Comparison of ENCODE assay signal across 17 mouse cellular contexts in the genomic region with DNA sequence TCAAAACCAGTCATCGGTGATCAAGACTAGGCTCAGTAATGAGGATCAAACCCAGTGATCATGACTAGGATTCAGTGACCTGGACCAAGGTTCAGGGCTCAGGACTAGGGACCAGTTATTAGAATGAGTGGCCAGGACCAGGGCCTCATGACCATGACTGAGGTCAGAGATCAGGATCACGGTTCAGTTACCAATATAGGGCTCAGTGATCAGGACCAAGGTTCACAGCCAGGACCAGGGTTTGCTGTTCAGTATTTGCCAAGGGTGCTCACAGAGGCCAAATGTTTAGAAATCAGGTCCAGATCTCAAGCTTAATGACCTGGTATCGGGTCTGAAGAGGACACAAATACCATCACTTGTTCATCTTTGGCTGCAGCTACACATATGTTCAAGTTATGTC.
"Had no signal": no experiment of that assay in that cellular context is flagged by ENCODE, and none has a peak within 500 bp of the region (broad histone marks: within the 10 kb centered on the region; RNA-seq: fewer than 3 reads in every experiment).

No protein-coding gene starts in this region.

- DNase-seq: liver, postnatal 0 days; lung, adult 2 months; lung, postnatal 14 days; lung, postnatal 36 days; right cerebral cortex, postnatal 14 days; spleen, adult 18-20 months; thymus, adult 2 months; thymus, postnatal 25 days; thymus, postnatal 4 days had no signal

- H3K4me2 ChIP-seq: lung, embryonic 15.5 days; midbrain, embryonic 11.5 days; midbrain, embryonic 13.5 days; midbrain, embryonic 15.5 days; neural tube, embryonic 12.5 days had no signal

- H3K27ac ChIP-seq: lung, embryonic 15.5 days; macrophage; midbrain, embryonic 13.5 days; midbrain, embryonic 15.5 days; neural tube, embryonic 12.5 days had no signal

- H3K4me3 ChIP-seq: lung, embryonic 15.5 days; megakaryocyte, embryonic 14.5 days; midbrain, embryonic 13.5 days; midbrain, embryonic 15.5 days; neural tube, embryonic 12.5 days had no signal

- H3K4me1 ChIP-seq: lung, embryonic 15.5 days; megakaryocyte, embryonic 14.5 days; midbrain, embryonic 13.5 days; midbrain, embryonic 15.5 days; neural tube, embryonic 12.5 days had no signal

- H3K9ac ChIP-seq: liver, postnatal 0 days; lung, embryonic 15.5 days; midbrain, embryonic 13.5 days; midbrain, embryonic 15.5 days; neural tube, embryonic 12.5 days had no signal

- H3K27me3 ChIP-seq: lung, embryonic 15.5 days; midbrain, embryonic 13.5 days; midbrain, embryonic 15.5 days; neural tube, embryonic 12.5 days had no signal

- ATAC-seq: liver, postnatal 0 days; lung, postnatal 0 days; midbrain, embryonic 13.5 days; midbrain, embryonic 15.5 days had no signal

- H3K36me3 ChIP-seq: lung, embryonic 15.5 days; midbrain, embryonic 13.5 days; midbrain, embryonic 15.5 days; neural tube, embryonic 12.5 days had no signal

- H3K9me3 ChIP-seq: lung, embryonic 15.5 days; megakaryocyte, embryonic 14.5 days; midbrain, embryonic 13.5 days; midbrain, embryonic 15.5 days; neural tube, embryonic 12.5 days had no signal
